30 mouse cellular contexts compared by ENCODE assay signal in genomic region chr13:41098325-41098724, GRCm38 (mm10). TPM values are rescaled to one million over a fixed set of nuclear protein-coding genes. Genes with fewer than 3 reads are reported as not detected.
DNase-seq lines count a peak whose midpoint lies in the region; ATAC-seq and TF ChIP-seq lines count a peak whose summit lies in the region.
"Had no signal": no experiment of that assay in that cellular context is flagged by ENCODE, and none has a peak within 500 bp of the region (broad histone marks: within the 10 kb centered on the region; RNA-seq: fewer than 3 reads in every experiment).

No protein-coding gene starts in this region.

- WGBS in heart, embryonic 12.5 days = 41% methylated on average over 15 of the region's 15 CpGs
- WGBS in liver, postnatal 0 days (ENCODE audit: insufficient replicate concordance) = 46% methylated on average over 15 of the region's 15 CpGs
- WGBS in kidney, embryonic 16.5 days = 88% methylated on average over 15 of the region's 15 CpGs

- no peak for ATAC-seq in heart, embryonic 12.5 days (ENCODE audit: insufficient number of reproducible peaks, low FRiP score)
- no peak for ATAC-seq in liver, postnatal 0 days
- no peak for ATAC-seq in kidney, embryonic 16.5 days (ENCODE audit: low FRiP score, low TSS enrichment)
- ATAC-seq: hindbrain, embryonic 16.5 days; intestine, embryonic 15.5 days; Patski had no signal

- H3K4me2 ChIP-seq in heart, embryonic 12.5 days = peak overlapping the region; percentile 30
- H3K4me2 ChIP-seq in liver, postnatal 0 days (ENCODE audit: low read depth, low read length) = peak overlapping the region; percentile 33; the same call in 1 of the 2 replicates
- H3K4me2 ChIP-seq in kidney, embryonic 16.5 days (replicated peaks; ENCODE audit: low read depth, low read length) = no peak overlapping the region
- H3K4me2 ChIP-seq: embryonic facial prominence, embryonic 12.5 days; intestine, embryonic 15.5 days; limb, embryonic 12.5 days; neural tube, embryonic 12.5 days had no signal

- no peaks in the 10 kb centered on the region for H3K36me3 ChIP-seq in heart, embryonic 12.5 days
- H3K36me3 ChIP-seq in MEL (ENCODE audit: control insufficient read depth in 1 of 2, insufficient read depth in 2 of 2, low read length in 2 of 2) = no peaks in the 10 kb centered on the region
- H3K36me3 ChIP-seq in liver, postnatal 0 days (replicated peaks; ENCODE audit: insufficient read depth, low read length) = no peaks in the 10 kb centered on the region
- no peaks in the 10 kb centered on the region for H3K36me3 ChIP-seq in kidney, embryonic 16.5 days (ENCODE audit: insufficient read depth, low read length)
- H3K36me3 ChIP-seq: embryonic facial prominence, embryonic 12.5 days; intestine, embryonic 15.5 days; limb, embryonic 12.5 days; neural tube, embryonic 12.5 days had no signal

- no peak for TF ChIP-seq CTCF in MEL (IDR thresholded peaks at IDR 0.05 in 2 of 3, conservative IDR thresholded peaks at IDR 0.05 in 1 of 3; ENCODE audit: control insufficient read depth in 1 of 3, insufficient read depth in 1 of 3, low read depth in 2 of 3, low read length in 3 of 3, poor library complexity in 1 of 3, severe bottlenecking in 1 of 3)
- TF ChIP-seq CTCF in liver, postnatal 0 days (IDR thresholded peaks at IDR 0.05; ENCODE audit: low read depth) = no peak

- intact Hi-C loops in left cerebral cortex, postnatal 14 days (cut with DNase I) = no loop called here

- H3K79me2 ChIP-seq in MEL (ENCODE audit: control insufficient read depth, insufficient read depth, low read length, poor library complexity) = no peaks in the 10 kb centered on the region

- H3K9me3 ChIP-seq in heart, embryonic 12.5 days (replicated peaks) = peaks cover 9% of the 10 kb centered on the region; the same call in 1 of the 2 replicates
- no peaks in the 10 kb centered on the region for H3K9me3 ChIP-seq in MEL (replicated peaks; ENCODE audit: insufficient read depth, low read length)
- no peaks in the 10 kb centered on the region for H3K9me3 ChIP-seq in liver, postnatal 0 days (ENCODE audit: low read length)
- H3K9me3 ChIP-seq in kidney, embryonic 16.5 days (ENCODE audit: low read length) = no peaks in the 10 kb centered on the region
- H3K9me3 ChIP-seq: embryonic facial prominence, embryonic 12.5 days; intestine, embryonic 15.5 days; limb, embryonic 12.5 days; neural tube, embryonic 12.5 days had no signal

- TF ChIP-seq POLR2A in MEL (IDR thresholded peaks at IDR 0.05; ENCODE audit: control insufficient read depth in 1 of 2, insufficient read depth in 1 of 2, low read depth in 1 of 2, low read length in 2 of 2, poor library complexity in 1 of 2) = no peak

- no peak overlapping the region; the same call in 1 of the 2 replicates for H3K4me3 ChIP-seq in heart, embryonic 12.5 days
- peak overlapping the region; percentile 46 to 56 for H3K4me3 ChIP-seq in MEL (ENCODE audit: control insufficient read depth in 1 of 2, insufficient read depth in 1 of 2, low read depth in 2 of 2, low read length in 2 of 2)
- H3K4me3 ChIP-seq in liver, postnatal 0 days (ENCODE audit: low read depth, low read length) = no peak overlapping the region
- H3K4me3 ChIP-seq in kidney, embryonic 16.5 days (ENCODE audit: low read length) = no peak overlapping the region
- H3K4me3 ChIP-seq: embryonic facial prominence, embryonic 12.5 days; intestine, embryonic 15.5 days; layer of hippocampus, adult 2 months; limb, embryonic 12.5 days; neural tube, embryonic 12.5 days had no signal

- TF ChIP-seq EP300 in MEL (IDR thresholded peaks at IDR 0.05; ENCODE audit: low read depth in 1 of 2, low read length in 2 of 2) = peak; percentile 61 to 75
- no peak for TF ChIP-seq EP300 in liver, postnatal 0 days (IDR thresholded peaks at IDR 0.05; ENCODE audit: low read depth)

- H3K27ac ChIP-seq in heart, embryonic 12.5 days (ENCODE audit: poor library complexity, severe bottlenecking) = peak overlapping the region; percentile 29; the same call in 1 of the 2 replicates
- peak overlapping the region; percentile 73 for H3K27ac ChIP-seq in MEL (ENCODE audit: control insufficient read depth, low read depth, low read length)
- no peak overlapping the region for H3K27ac ChIP-seq in liver, postnatal 0 days (ENCODE audit: low read depth)
- no peak overlapping the region for H3K27ac ChIP-seq in kidney, embryonic 16.5 days (ENCODE audit: low read length)
- H3K27ac ChIP-seq: embryonic facial prominence, embryonic 12.5 days; intestine, embryonic 15.5 days; layer of hippocampus, adult 2 months; limb, embryonic 12.5 days; neural tube, embryonic 12.5 days had no signal

- peaks cover 6% of the 10 kb centered on the region; the same call in 1 of the 2 replicates for H3K4me1 ChIP-seq in heart, embryonic 12.5 days (replicated peaks)
- peaks cover 0 to 6% of the 10 kb centered on the region in 2 experiments; a peak in 1 of 4 replicates for H3K4me1 ChIP-seq in MEL (ENCODE audit: control insufficient read depth in 1 of 2, insufficient read depth in 2 of 2, low read length in 2 of 2)
- peaks cover 2% of the 10 kb centered on the region; the same call in 1 of the 2 replicates for H3K4me1 ChIP-seq in liver, postnatal 0 days (ENCODE audit: insufficient read depth)
- no peaks in the 10 kb centered on the region for H3K4me1 ChIP-seq in kidney, embryonic 16.5 days (ENCODE audit: insufficient read depth, low read length)
- H3K4me1 ChIP-seq: embryonic facial prominence, embryonic 12.5 days; intestine, embryonic 15.5 days; limb, embryonic 12.5 days; neural tube, embryonic 12.5 days had no signal

- no peaks in the 10 kb centered on the region for H3K27me3 ChIP-seq in heart, embryonic 12.5 days (replicated peaks)
- peaks cover 2 to 3% of the 10 kb centered on the region in 2 experiments; a peak in 1 of 4 replicates for H3K27me3 ChIP-seq in MEL (ENCODE audit: control insufficient read depth in 1 of 2, insufficient read depth in 2 of 2, low read length in 2 of 2)
- no peaks in the 10 kb centered on the region for H3K27me3 ChIP-seq in liver, postnatal 0 days (ENCODE audit: insufficient read depth, low read length)
- H3K27me3 ChIP-seq in kidney, embryonic 16.5 days (ENCODE audit: insufficient read depth, low read length) = no peaks in the 10 kb centered on the region
- H3K27me3 ChIP-seq: embryonic facial prominence, embryonic 12.5 days; intestine, embryonic 15.5 days; limb, embryonic 12.5 days; neural tube, embryonic 12.5 days had no signal

- DNase-seq in heart, postnatal 4 days = no peak
- DNase-seq in MEL (ENCODE audit: low read depth, low spot score) (peak; percentile 82), liver (peak; percentile 13)
- no peak for DNase-seq in liver, postnatal 0 days
- DNase-seq in left cerebral cortex, postnatal 14 days (ENCODE audit: low spot score in 2 of 2) = no peak
- DNase-seq in lung, postnatal 4 days = no peak
- DNase-seq: cerebellum, adult 11-12 months; cerebellum, postnatal 10 days; kidney, adult 8-10 months; kidney, postnatal 25 days; midbrain, embryonic 14.5 days; right cerebral cortex, postnatal 14 days had no signal

- TF ChIP-seq RAD21 in MEL (IDR thresholded peaks at IDR 0.05; ENCODE audit: low read depth, low read length) = no peak

- H3K9ac ChIP-seq in heart, embryonic 12.5 days = no peak overlapping the region
- peak overlapping the region; percentile 40 for H3K9ac ChIP-seq in MEL (ENCODE audit: control insufficient read depth, low read depth, low read length, poor library complexity, severe bottlenecking)
- no peak overlapping the region for H3K9ac ChIP-seq in liver, postnatal 0 days (replicated peaks)
- no peak overlapping the region for H3K9ac ChIP-seq in kidney, embryonic 16.5 days (replicated peaks; ENCODE audit: low read length)
- H3K9ac ChIP-seq: embryonic facial prominence, embryonic 12.5 days; intestine, embryonic 15.5 days; limb, embryonic 12.5 days; neural tube, embryonic 12.5 days had no signal

TF ChIP-seq in MEL, 35 proteins besides CTCF, POLR2A, EP300 and RAD21 (continues in another document):
- TF ChIP-seq ZNF384 (IDR thresholded peaks at IDR 0.05; ENCODE audit: low read depth, low read length) (no peak), POLR2AphosphoS5 (IDR thresholded peaks at IDR 0.05; ENCODE audit: borderline replicate concordance, low read depth, low read length) (no peak), TCF12 (IDR thresholded peaks at IDR 0.05; ENCODE audit: low read depth, low read length) (peak; percentile 47; the same call in 1 of the 2 replicates), SIN3A (IDR thresholded peaks at IDR 0.05; ENCODE audit: low read length) (peak; percentile 32; the same call in 1 of the 2 replicates), UBTF (IDR thresholded peaks at IDR 0.05; ENCODE audit: borderline replicate concordance, insufficient read depth, low read depth, low read length) (no peak), MXI1 (IDR thresholded peaks at IDR 0.05; ENCODE audit: low read depth, low read length) (no peak; the same call in 1 of the 2 replicates)

RNA-seq across cellular contexts. Expression of gene Gcm2, which starts 12.5 kb away (rescaled TPM):
- not detected in 2 replicates for polyA plus RNA-seq in heart, embryonic 12.5 days (2016; fragmentation: Nextera tagmentation; extraction: Ambion mirVana)
- total RNA-seq in heart, postnatal 4 days (2021) = not detected
- not detected in 2 replicates for total RNA-seq in MEL (2012; rRNA removed)
- not detected for polyA plus RNA-seq in MEL (2012; ENCODE audit: insufficient read depth in 1 of 2, insufficient read length in 2 of 2, low read depth in 1 of 2, low replicate concordance in 2 of 2, missing spikeins in 1 of 2)
- polyA plus RNA-seq in liver, postnatal 0 days (2015; fragmentation: Nextera tagmentation; extraction: Ambion mirVana) = not detected in 2 replicates
- not detected for total RNA-seq in left cerebral cortex, postnatal 14 days (2021)
- polyA plus RNA-seq in kidney, embryonic 16.5 days (2015; fragmentation: Nextera tagmentation; extraction: Ambion mirVana) = not detected in 2 replicates
- total RNA-seq: adrenal gland, adult 18-20 months; adrenal gland, postnatal 4 days; gastrocnemius, adult 18-20 months; gastrocnemius, postnatal 4 days; hematopoietic stem cell, adult 5-6 weeks; layer of hippocampus, adult 2 months; layer of hippocampus, postnatal 25 days; megakaryocyte-erythroid progenitor cell, adult 5-6 weeks had no signal
- polyA plus RNA-seq: forebrain, embryonic 11.5 days; hindbrain, embryonic 16.5 days; intestine, embryonic 15.5 days; limb, embryonic 12.5 days; midbrain, embryonic 14.5 days; neural tube, embryonic 12.5 days; Patski had no signal

RNA-seq across cellular contexts. Expression of gene Sycp2l, which starts 15.8 kb away (rescaled TPM):
- 0.09 TPM in 1 of 2 replicates, not detected in the other for polyA plus RNA-seq in heart, embryonic 12.5 days (2016; fragmentation: Nextera tagmentation; extraction: Ambion mirVana)
- not detected for total RNA-seq in heart, postnatal 4 days (2021)
- total RNA-seq in MEL (2012; rRNA removed) = not detected in 2 replicates
- polyA plus RNA-seq in MEL (2012; ENCODE audit: insufficient read depth in 1 of 2, insufficient read length in 2 of 2, low read depth in 1 of 2, low replicate concordance in 2 of 2, missing spikeins in 1 of 2) = not detected
- polyA plus RNA-seq in liver, postnatal 0 days (2015; fragmentation: Nextera tagmentation; extraction: Ambion mirVana) = not detected in 2 replicates
- not detected for total RNA-seq in left cerebral cortex, postnatal 14 days (2021)
- not detected in 2 replicates for polyA plus RNA-seq in kidney, embryonic 16.5 days (2015; fragmentation: Nextera tagmentation; extraction: Ambion mirVana)
- total RNA-seq: adrenal gland, adult 18-20 months; adrenal gland, postnatal 4 days; gastrocnemius, adult 18-20 months; gastrocnemius, postnatal 4 days; hematopoietic stem cell, adult 5-6 weeks; layer of hippocampus, adult 2 months; layer of hippocampus, postnatal 25 days; megakaryocyte-erythroid progenitor cell, adult 5-6 weeks had no signal
- polyA plus RNA-seq: CD4-positive, CD25-positive, alpha-beta regulatory T cell, adult 4 months; forebrain, embryonic 11.5 days; limb, embryonic 12.5 days; midbrain, embryonic 14.5 days; neural tube, embryonic 12.5 days; Patski had no signal

RNA-seq across cellular contexts. Expression of gene Mak, which starts 18.8 kb away (rescaled TPM):
- polyA plus RNA-seq in heart, embryonic 12.5 days (2016; fragmentation: Nextera tagmentation; extraction: Ambion mirVana) = 0.24 and 0.38 TPM in 2 replicates
- not detected for total RNA-seq in heart, postnatal 4 days (2021)
- total RNA-seq in MEL (2012; rRNA removed) = not detected in 2 replicates
- polyA plus RNA-seq in MEL (2012; ENCODE audit: insufficient read depth in 1 of 2, insufficient read length in 2 of 2, low read depth in 1 of 2, low replicate concordance in 2 of 2, missing spikeins in 1 of 2) = not detected
- polyA plus RNA-seq in liver, postnatal 0 days (2015; fragmentation: Nextera tagmentation; extraction: Ambion mirVana) = 0.04 and 0.08 TPM in 2 replicates
- 1 to 10 TPM; 1.4 to 2.0 TPM for total RNA-seq in left cerebral cortex, postnatal 14 days (2021)
- 0.46 and 0.70 TPM in 2 replicates for polyA plus RNA-seq in kidney, embryonic 16.5 days (2015; fragmentation: Nextera tagmentation; extraction: Ambion mirVana)
- total RNA-seq: gastrocnemius, adult 18-20 months; gastrocnemius, postnatal 4 days; hematopoietic stem cell, adult 5-6 weeks; megakaryocyte-erythroid progenitor cell, adult 5-6 weeks had no signal

Comparison
In these comparisons a context has a peak if more than half of its experiments do, and no peak if none do; other contexts are left out.
1. DNase-seq: peak in MEL (single experiment) and liver (single experiment); none in heart, postnatal 4 days (single experiment), liver, postnatal 0 days (single experiment), left cerebral cortex, postnatal 14 days (0 of 2) and lung, postnatal 4 days (0 of 2).
2. H3K27ac ChIP-seq: peak in heart, embryonic 12.5 days (single experiment) and MEL (single experiment); none in liver, postnatal 0 days (single experiment) and kidney, embryonic 16.5 days (single experiment).
3. H3K4me3 ChIP-seq: peak in MEL (2 of 2); none in heart, embryonic 12.5 days (single experiment), liver, postnatal 0 days (single experiment) and kidney, embryonic 16.5 days (single experiment).